Mouse (Mus musculus): ENCODE measurements around the gene Gm45140. TPM values are rescaled to one million over a fixed set of nuclear protein-coding genes. Genes with fewer than 3 reads are reported as not detected.

The Gm45140 gene
- polyA plus RNA-seq, 1 experiment: 1.8 TPM

DNA sequence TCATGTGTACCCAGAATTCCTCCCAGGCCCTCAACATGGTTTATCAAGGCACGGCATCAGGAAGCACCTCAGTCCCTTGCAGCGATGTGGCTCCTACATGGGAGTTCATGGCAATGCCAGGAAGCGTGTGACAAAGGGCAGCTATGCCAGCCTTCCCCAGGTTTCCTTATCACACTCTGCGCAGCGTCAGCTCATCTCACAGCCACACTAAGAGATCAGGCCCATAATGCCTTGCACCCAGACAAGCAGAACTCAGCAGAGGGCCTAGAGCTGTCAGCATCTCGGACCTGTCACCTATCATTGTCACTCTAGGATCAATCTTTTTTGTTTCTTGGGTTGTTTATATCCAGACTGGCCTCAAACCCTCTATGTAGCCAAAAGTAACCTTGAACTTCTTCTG is 36.0 kb downstream of the Gm45140 start:
- Histone ChIP-seq H3K4me1 (ENCODE audit: control insufficient read depth) (peaks cover 80% of the 10 kb centered on the region), H3K9me3 (ENCODE audit: control insufficient read depth, low read length) (no peaks in the 10 kb centered on the region), H3K4me3 (replicated peaks) (no peak overlapping the region), H3K36me3 (ENCODE audit: control insufficient read depth) (peaks cover 98% of the 10 kb centered on the region), H3K27me3 (ENCODE audit: control insufficient read depth) (no peaks in the 10 kb centered on the region)
- TF ChIP-seq TAL1 (IDR thresholded peaks at IDR 0.05; ENCODE audit: low read length) (no peak), GATA1 (IDR thresholded peaks at IDR 0.05; ENCODE audit: low read length) (peak; percentile 48; the same call in 1 of the 2 replicates)

DNA sequence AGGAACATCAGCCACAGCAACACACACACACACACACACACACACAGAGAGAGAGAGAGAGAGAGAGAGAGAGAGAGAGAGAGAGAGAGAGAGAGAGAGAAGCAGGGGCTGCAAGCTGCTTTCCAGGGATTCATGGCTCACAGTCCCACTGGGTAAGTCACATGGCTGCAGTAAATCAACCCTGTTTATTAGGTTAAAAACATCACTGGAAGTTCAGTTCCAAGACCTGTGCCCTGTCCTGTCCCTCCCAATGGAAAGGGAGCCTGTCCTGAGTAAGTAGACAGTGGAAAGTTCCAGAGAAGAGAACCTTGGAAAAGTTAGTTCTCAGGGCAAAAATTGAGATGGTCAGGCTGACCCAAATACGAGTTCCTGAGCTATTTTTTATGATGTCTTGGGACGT is 38.3 kb downstream of the Gm45140 start:
- Histone ChIP-seq H3K36me3 (ENCODE audit: control insufficient read depth) (peaks cover 98% of the 10 kb centered on the region), H3K27me3 (ENCODE audit: control insufficient read depth) (no peaks in the 10 kb centered on the region), H3K4me3 (replicated peaks) (no peak overlapping the region), H3K4me1 (ENCODE audit: control insufficient read depth) (peaks cover 89% of the 10 kb centered on the region), H3K9me3 (ENCODE audit: control insufficient read depth, low read length) (no peaks in the 10 kb centered on the region)
- TF ChIP-seq GATA1 (IDR thresholded peaks at IDR 0.05; ENCODE audit: low read length): no peak
- TF ChIP-seq TAL1 (IDR thresholded peaks at IDR 0.05; ENCODE audit: low read length): no peak

- Histone ChIP-seq H3K4me1 (ENCODE audit: control insufficient read depth) (peaks cover 95% of the 10 kb centered on the region), H3K36me3 (ENCODE audit: control insufficient read depth) (peaks cover 99% of the 10 kb centered on the region), H3K4me3 (replicated peaks) (peak overlapping the region; percentile 28), H3K27me3 (ENCODE audit: control insufficient read depth) (no peaks in the 10 kb centered on the region), H3K9me3 (ENCODE audit: control insufficient read depth, low read length) (no peaks in the 10 kb centered on the region)
- TF ChIP-seq GATA1 (IDR thresholded peaks at IDR 0.05; ENCODE audit: low read length): no peak
- no peak for TF ChIP-seq TAL1 (IDR thresholded peaks at IDR 0.05; ENCODE audit: low read length)
Measured at GRCm38 (mm10) chr6:87796251-87796880, 39.2 kb downstream of the Gm45140 start.

DNA sequence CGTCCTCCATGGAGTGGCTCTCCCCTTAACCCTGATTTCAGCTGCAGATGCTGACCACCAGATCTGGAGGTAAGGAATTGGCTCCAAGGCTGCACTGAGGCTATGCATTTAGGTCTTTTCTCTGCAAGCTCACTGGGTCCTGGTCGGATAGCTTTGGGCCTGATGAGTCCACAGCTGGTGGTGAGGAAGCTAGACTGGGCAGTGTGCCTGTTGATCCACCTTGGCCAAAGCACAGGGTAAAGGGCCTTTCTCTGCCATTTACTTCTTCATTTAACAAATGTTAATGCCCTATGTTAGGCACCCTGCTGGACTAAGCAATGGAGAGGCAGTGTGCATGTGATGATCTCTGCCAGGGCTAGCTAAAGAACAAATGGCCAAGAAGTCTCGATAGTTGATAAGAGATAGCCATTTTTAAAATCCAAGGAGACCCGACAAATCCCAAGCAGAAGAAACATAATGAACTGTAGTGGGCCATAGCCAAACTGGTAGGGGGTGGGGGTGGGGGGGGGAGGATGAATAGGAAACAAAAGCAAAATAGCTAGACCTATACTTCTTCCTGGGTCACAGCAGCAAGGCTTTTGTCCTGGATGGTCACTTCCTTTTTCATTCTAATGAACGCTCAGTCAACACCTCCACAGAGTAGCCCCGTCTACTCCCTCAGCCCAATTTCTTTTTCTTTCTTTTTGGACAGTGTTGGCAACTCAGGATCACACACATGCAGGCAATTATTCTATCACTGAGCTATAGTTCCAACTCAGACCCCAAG is 40.0 kb downstream of the Gm45140 start:
- peaks cover 95% of the 10 kb centered on the region for H3K4me1 ChIP-seq (ENCODE audit: control insufficient read depth)
- no peak overlapping the region for H3K4me3 ChIP-seq (replicated peaks)
- H3K36me3 ChIP-seq (ENCODE audit: control insufficient read depth): peaks cover 99% of the 10 kb centered on the region
- no peaks in the 10 kb centered on the region for H3K9me3 ChIP-seq (ENCODE audit: control insufficient read depth, low read length)
- H3K27me3 ChIP-seq (ENCODE audit: control insufficient read depth): no peaks in the 10 kb centered on the region
- TF ChIP-seq GATA1 (IDR thresholded peaks at IDR 0.05; ENCODE audit: low read length) (no peak), TAL1 (IDR thresholded peaks at IDR 0.05; ENCODE audit: low read length) (no peak)

DNA sequence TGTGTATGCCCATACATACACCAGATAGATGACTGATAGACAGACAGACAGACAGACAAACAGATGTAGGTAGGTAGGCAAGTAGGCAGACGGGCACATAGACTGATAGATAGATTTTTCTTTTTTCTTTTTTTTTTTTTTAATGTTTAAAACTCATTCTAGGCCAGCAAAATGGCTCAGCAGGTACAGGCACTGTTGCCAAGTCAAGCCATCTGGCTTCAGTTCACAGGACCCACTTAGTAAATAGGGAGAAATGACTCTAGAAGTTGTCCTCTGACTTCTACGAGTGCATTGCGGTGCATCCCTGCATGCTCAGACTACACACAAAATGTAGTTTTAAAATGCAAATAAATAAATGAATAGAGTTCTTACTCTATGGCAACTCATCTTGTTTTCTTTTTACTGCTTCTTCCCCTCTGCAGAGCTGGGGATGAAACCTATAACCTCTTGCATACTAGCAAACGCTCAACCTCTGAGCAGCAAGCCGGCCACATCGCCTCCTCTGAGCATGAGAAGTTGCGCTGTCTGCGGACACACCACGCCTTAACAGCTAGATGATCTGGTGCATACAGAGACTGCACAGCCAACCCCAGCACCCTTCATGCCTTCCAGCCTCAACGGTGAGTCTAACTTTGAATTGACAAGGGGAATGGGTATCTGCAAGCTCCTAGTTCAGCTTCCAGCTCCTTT is 41.6 kb downstream of the Gm45140 start:
- H3K9me3 ChIP-seq (ENCODE audit: control insufficient read depth, low read length): no peaks in the 10 kb centered on the region
- peaks cover 99% of the 10 kb centered on the region for H3K36me3 ChIP-seq (ENCODE audit: control insufficient read depth)
- TF ChIP-seq GATA1 (IDR thresholded peaks at IDR 0.05; ENCODE audit: low read length) (no peak), TAL1 (IDR thresholded peaks at IDR 0.05; ENCODE audit: low read length) (no peak)
- peaks cover 95% of the 10 kb centered on the region for H3K4me1 ChIP-seq (ENCODE audit: control insufficient read depth)
- no peaks in the 10 kb centered on the region for H3K27me3 ChIP-seq (ENCODE audit: control insufficient read depth)
- no peak overlapping the region for H3K4me3 ChIP-seq (replicated peaks)

DNA sequence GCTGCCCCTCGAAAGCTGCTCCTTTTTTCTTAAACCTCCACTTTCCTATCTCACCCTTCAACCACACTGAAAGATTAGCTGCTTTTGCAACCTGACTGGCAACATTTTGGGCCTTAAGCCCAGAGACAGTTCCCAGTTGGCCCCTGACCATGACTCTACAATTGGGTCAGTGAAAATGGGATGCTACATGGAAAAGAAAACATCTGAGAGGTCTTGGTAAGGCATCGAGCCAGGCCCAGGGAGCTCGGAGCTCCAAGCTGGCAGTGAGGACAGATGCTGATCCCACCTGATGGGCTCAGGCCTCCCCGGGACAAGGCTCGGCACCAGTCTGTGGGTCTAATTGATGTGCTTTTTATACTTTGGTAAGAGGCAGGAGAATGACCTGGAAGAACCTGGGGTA is 43.8 kb downstream of the Gm45140 start:
- Histone ChIP-seq H3K4me1 (ENCODE audit: control insufficient read depth) (peaks cover 95% of the 10 kb centered on the region), H3K36me3 (ENCODE audit: control insufficient read depth) (peaks cover 99% of the 10 kb centered on the region), H3K9me3 (ENCODE audit: control insufficient read depth, low read length) (no peaks in the 10 kb centered on the region), H3K4me3 (replicated peaks) (no peak overlapping the region), H3K27me3 (ENCODE audit: control insufficient read depth) (no peaks in the 10 kb centered on the region)
- no peak for TF ChIP-seq TAL1 (IDR thresholded peaks at IDR 0.05; ENCODE audit: low read length)
- TF ChIP-seq GATA1 (IDR thresholded peaks at IDR 0.05; ENCODE audit: low read length): no peak

- Histone ChIP-seq H3K27me3 (ENCODE audit: control insufficient read depth) (no peaks in the 10 kb centered on the region), H3K4me1 (ENCODE audit: control insufficient read depth) (peaks cover 89% of the 10 kb centered on the region), H3K4me3 (replicated peaks) (peak overlapping the region; percentile 48), H3K9me3 (ENCODE audit: control insufficient read depth, low read length) (no peaks in the 10 kb centered on the region), H3K36me3 (ENCODE audit: control insufficient read depth) (peaks cover 93% of the 10 kb centered on the region)
- peak; percentile 71 for TF ChIP-seq GATA1 (IDR thresholded peaks at IDR 0.05; ENCODE audit: low read length)
- TF ChIP-seq TAL1 (IDR thresholded peaks at IDR 0.05; ENCODE audit: low read length): no peak
Measured at GRCm38 (mm10) chr6:87790779-87791480, 44.7 kb downstream of the Gm45140 start.

GRCm38 (mm10) chr6:87789791-87790190 is 45.8 kb downstream of the Gm45140 start:
- Histone ChIP-seq H3K4me3 (replicated peaks) (no peak overlapping the region), H3K36me3 (ENCODE audit: control insufficient read depth) (peaks cover 85% of the 10 kb centered on the region), H3K27me3 (ENCODE audit: control insufficient read depth) (no peaks in the 10 kb centered on the region), H3K4me1 (ENCODE audit: control insufficient read depth) (peaks cover 81% of the 10 kb centered on the region), H3K9me3 (ENCODE audit: control insufficient read depth, low read length) (no peaks in the 10 kb centered on the region)
- no peak for TF ChIP-seq GATA1 (IDR thresholded peaks at IDR 0.05; ENCODE audit: low read length)
- TF ChIP-seq TAL1 (IDR thresholded peaks at IDR 0.05; ENCODE audit: low read length): no peak
